Mouse (Mus musculus) embryonic facial prominence, embryonic 15.5 days (tissue): ENCODE measurements around the gene Gria1. TPM values are rescaled to one million over a fixed set of nuclear protein-coding genes. Genes with fewer than 3 reads are reported as not detected.

ENCODE experiments used
- ATAC-seq: fragments of 200-750 bp; cut with Nextera tagmentation; 2 replicates; pipeline ENCODE4 v1.8.0; 2017; ENCODE audit warnings: low read depth, moderate TSS enrichment; ENCODE audit not compliant: insufficient number of reproducible peaks, low FRiP score, low TSS enrichment
- H3K27ac ChIP-seq: fragments of 300-500 bp; sonication (generic); replicated peaks from 2 replicates; pipeline ENCODE4 v1.5.1; 2015; ENCODE audit warnings: mild to moderate bottlenecking, inconsistent platforms
- H3K27me3 ChIP-seq: fragments of 300-500 bp; sonication (generic); 2 replicates; pipeline ENCODE4 v1.6.1; 2015; ENCODE audit warnings: inconsistent platforms
- H3K36me3 ChIP-seq: fragments of 300-500 bp; sonication (generic); 2 replicates; pipeline ENCODE4 v1.6.1; 2015; ENCODE audit warnings: mild to moderate bottlenecking, inconsistent platforms
- H3K4me1 ChIP-seq: fragments of 300-500 bp; sonication (generic); 2 replicates; pipeline ENCODE4 v1.6.1; 2015; ENCODE audit warnings: inconsistent platforms
- H3K4me2 ChIP-seq: fragments of 300-500 bp; sonication (generic); replicated peaks from 2 replicates; pipeline ENCODE4 v1.6.1; 2015; ENCODE audit warnings: mild to moderate bottlenecking, inconsistent platforms
- H3K4me3 ChIP-seq: fragments of 300-500 bp; sonication (generic); replicated peaks from 2 replicates; pipeline ENCODE4 v1.5.1; 2015; ENCODE audit warnings: mild to moderate bottlenecking, inconsistent platforms
- H3K9ac ChIP-seq: fragments of 300-500 bp; sonication (generic); 2 replicates; pipeline ENCODE4 v1.6.1; 2015; ENCODE audit warnings: inconsistent platforms
- H3K9me3 ChIP-seq: fragments of 300-500 bp; sonication (generic); replicated peaks from 2 replicates; pipeline ENCODE4 v1.6.1; 2016; ENCODE audit warnings: inconsistent platforms
- WGBS: fragments of 180-500 bp; shearing (Covaris S2); methylation state at CpG from one replicate; pipeline ENCODE4 v1.1.7; 2015; 5-methylcytosine and 5-hydroxymethylcytosine counted together
- polyA plus RNA-seq: library from polyadenylated mRNA; unstranded; fragments of >200 nt; fragmentation: Nextera tagmentation; extraction: Ambion mirVana; gene quantifications from 2 replicates; pipeline ENCODE4 v1.2.1, GENCODE M21; 2015

Gria1 gene
- polyA plus RNA-seq, 1 experiment from 2014 or later: 1.9 TPM

- Histone ChIP-seq H3K4me1 (peaks cover 4% of the 10 kb centered on the region; the same call in 1 of the 2 replicates), H3K9ac (no peak overlapping the region), H3K27me3 (no peaks in the 10 kb centered on the region), H3K9me3 (no peaks in the 10 kb centered on the region), H3K4me3 (no peak overlapping the region), H3K27ac (no peak overlapping the region), H3K4me2 (no peak overlapping the region), H3K36me3 (no peaks in the 10 kb centered on the region)
- 25% methylated on average over 3 of the region's 3 CpGs for WGBS
- ATAC-seq: no peak
These were observed 165.4 kb downstream of the Gria1 start for GRCm38 (mm10) chr11:57176552-57176951.

- no peak for ATAC-seq
- Histone ChIP-seq H3K9ac (no peak overlapping the region), H3K4me2 (no peak overlapping the region), H3K9me3 (no peaks in the 10 kb centered on the region), H3K4me3 (no peak overlapping the region), H3K4me1 (no peaks in the 10 kb centered on the region), H3K36me3 (no peaks in the 10 kb centered on the region), H3K27ac (no peak overlapping the region), H3K27me3 (no peaks in the 10 kb centered on the region)
- 85% methylated on average over 4 of the region's 4 CpGs for WGBS
These were observed 173.0 kb downstream of the Gria1 start for GRCm38 (mm10) chr11:57184216-57184615.

DNA sequence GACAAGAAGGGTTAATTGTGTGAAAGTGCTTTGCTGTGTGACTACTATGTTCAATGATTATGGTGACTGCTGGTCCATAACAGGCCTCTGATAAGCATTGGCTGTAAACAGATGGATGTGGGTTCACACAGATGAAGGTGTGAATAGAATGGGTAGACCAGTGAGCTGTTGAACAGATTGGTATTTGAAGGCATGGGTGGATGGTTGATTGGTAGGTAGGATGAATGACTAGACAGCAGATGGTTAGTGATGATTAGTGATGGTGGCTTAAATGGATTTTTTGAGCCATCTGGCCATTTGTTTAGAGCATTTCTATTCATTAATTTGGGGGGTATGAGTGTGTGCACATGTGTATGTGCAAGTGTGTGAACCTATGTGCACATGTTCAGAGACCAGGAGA, 173.9 kb downstream of the Gria1 start:
- no peak for ATAC-seq
- Histone ChIP-seq H3K36me3 (no peaks in the 10 kb centered on the region), H3K4me2 (no peak overlapping the region), H3K9ac (no peak overlapping the region), H3K4me1 (no peaks in the 10 kb centered on the region), H3K9me3 (no peaks in the 10 kb centered on the region), H3K27ac (no peak overlapping the region), H3K4me3 (no peak overlapping the region), H3K27me3 (no peaks in the 10 kb centered on the region)

- Histone ChIP-seq H3K4me1 (no peaks in the 10 kb centered on the region), H3K36me3 (no peaks in the 10 kb centered on the region), H3K4me2 (no peak overlapping the region), H3K4me3 (no peak overlapping the region), H3K27ac (no peak overlapping the region), H3K9ac (no peak overlapping the region), H3K27me3 (no peaks in the 10 kb centered on the region), H3K9me3 (no peaks in the 10 kb centered on the region)
- 81% methylated on average over 8 of the region's 8 CpGs for WGBS
- no peak for ATAC-seq
These were observed 178.2 kb downstream of the Gria1 start for GRCm38 (mm10) chr11:57189391-57189790.

DNA sequence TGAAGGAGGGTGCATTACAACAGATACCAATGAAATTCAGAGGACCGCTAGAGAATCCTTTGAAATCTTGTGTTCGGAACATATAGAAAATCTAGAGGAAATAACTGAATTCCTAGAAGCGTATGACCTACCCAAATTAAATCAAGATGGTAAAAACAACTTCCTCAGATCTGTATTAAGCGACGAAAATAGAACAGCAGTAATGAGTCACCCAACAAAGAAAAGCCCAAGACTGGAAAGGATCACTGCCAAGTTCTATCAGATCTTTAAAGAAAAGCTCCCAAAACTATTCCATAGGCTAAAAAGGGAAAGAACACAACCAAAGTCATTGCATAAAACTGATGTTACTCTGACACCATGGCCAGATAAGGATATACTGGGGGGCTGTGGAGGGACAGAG, 183.6 kb downstream of the Gria1 start:
- Histone ChIP-seq H3K4me1 (no peaks in the 10 kb centered on the region), H3K36me3 (no peaks in the 10 kb centered on the region), H3K4me3 (no peak overlapping the region), H3K27me3 (no peaks in the 10 kb centered on the region), H3K4me2 (no peak overlapping the region), H3K9me3 (no peaks in the 10 kb centered on the region), H3K9ac (no peak overlapping the region), H3K27ac (no peak overlapping the region)
- ATAC-seq: no peak
- WGBS: 44% methylated on average over 5 of the region's 5 CpGs

DNA sequence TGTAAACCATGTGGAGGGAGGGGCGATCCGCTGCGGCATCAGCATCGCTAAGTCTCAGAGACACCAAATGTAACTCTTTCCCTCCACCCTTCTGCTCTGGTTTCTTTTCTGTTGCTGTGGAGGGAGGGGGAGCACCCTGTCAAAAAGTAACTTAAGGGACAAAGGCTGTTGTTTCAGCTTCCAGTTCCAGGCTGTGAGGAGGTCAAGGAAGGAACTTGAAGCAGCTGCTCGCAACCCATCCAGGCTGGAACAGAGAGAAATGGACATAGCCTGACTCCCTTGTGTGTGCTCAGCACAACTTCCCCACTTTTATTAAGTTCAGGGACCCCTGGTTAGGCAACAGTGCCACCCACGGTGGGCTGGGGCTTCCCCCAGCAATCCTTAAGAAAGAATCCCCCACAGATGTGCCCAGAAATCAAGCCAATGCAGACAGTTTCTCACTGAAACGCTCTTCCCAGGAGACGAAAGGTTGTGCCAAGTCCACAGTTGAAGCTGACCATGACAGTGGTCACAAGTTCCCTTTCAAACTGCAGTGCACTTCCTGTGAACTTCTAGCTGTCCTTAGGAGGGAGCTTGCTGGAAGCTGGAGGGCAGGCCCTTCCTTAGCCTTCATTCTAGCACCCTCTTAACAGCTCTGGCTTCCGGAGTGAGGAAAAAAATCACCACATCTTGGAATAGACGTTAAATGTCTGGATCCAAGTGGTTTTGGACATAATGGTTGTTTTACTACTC, 190.2 kb downstream of the Gria1 start:
- Histone ChIP-seq H3K4me2 (no peak overlapping the region), H3K4me3 (no peak overlapping the region), H3K36me3 (no peaks in the 10 kb centered on the region), H3K9me3 (no peaks in the 10 kb centered on the region), H3K9ac (no peak overlapping the region), H3K4me1 (no peaks in the 10 kb centered on the region; the same call in 1 of the 2 replicates), H3K27ac (no peak overlapping the region), H3K27me3 (no peaks in the 10 kb centered on the region)
- 50% methylated on average over 10 of the region's 10 CpGs for WGBS
- ATAC-seq: no peak

DNA sequence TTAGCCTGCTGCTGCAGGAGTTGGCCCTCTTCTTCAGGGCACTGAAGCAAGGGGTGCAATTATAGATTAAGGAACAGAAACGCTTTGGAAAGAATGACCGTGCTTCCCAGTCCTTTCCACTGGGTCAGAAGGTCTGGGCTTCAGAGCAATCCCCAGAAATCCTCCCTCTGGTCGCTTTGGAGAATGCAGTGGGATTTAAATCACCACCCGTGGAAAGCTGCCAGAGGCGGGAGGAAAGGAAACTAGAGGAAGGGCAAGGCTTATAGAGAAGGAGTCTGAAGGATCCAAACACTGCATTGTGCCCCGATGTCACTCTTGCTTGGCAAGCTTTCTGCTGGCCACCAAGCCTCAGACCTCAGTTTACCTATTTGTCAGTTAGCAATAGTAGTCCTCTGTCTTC, 193.2 kb downstream of the Gria1 start:
- no peak; the same call in 1 of the 2 replicates for ATAC-seq
- Histone ChIP-seq H3K9me3 (no peaks in the 10 kb centered on the region), H3K4me1 (no peaks in the 10 kb centered on the region; the same call in 1 of the 2 replicates), H3K4me2 (no peak overlapping the region), H3K4me3 (no peak overlapping the region), H3K36me3 (no peaks in the 10 kb centered on the region), H3K27me3 (no peaks in the 10 kb centered on the region), H3K27ac (no peak overlapping the region), H3K9ac (no peak overlapping the region)
- WGBS: 37% methylated on average over 6 of the region's 6 CpGs

DNA sequence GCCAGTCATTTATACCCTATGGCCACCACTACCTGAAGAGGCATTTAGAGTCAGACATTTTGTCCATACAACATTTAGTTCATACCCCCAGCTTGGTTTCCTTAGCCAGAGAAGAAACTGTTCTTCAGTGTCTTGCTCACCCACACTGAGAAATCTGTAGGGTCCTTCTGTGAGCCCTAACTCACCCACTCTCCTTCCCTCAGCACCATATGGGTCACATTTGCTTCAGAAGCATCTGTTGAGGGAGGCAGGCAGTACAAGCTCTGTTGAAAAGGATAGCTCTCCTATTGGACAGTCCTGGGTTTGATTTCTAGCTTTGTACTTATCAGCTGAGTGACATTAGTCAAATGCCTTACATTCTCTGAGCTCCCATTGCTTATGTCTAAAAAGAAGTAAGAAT, 196.1 kb downstream of the Gria1 start:
- Histone ChIP-seq H3K4me2 (no peak overlapping the region), H3K36me3 (no peaks in the 10 kb centered on the region), H3K4me3 (no peak overlapping the region), H3K27ac (no peak overlapping the region), H3K9me3 (no peaks in the 10 kb centered on the region), H3K27me3 (no peaks in the 10 kb centered on the region), H3K4me1 (no peaks in the 10 kb centered on the region), H3K9ac (no peak overlapping the region)
- no peak for ATAC-seq

DNA sequence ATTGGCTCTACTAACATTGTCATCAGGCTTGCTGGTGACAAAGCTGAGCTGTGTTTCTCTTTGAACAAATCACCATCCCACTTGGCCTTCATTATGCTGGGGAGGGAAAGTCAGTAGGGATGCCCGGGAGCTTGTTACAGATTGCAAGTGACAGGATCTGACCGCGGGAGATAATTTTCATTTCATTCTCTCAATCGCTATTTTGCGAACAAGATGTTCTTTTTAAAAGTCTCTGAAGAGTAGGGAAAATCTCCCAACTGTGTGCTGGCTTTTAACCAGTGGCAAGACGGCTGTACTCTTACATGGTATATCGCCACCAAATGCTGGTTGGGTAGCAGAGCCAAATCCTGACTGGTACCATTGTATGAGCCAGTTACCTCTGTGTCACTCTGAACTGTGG, 202.9 kb downstream of the Gria1 start:
- 90% methylated on average over 7 of the region's 7 CpGs for WGBS
- Histone ChIP-seq H3K9me3 (no peaks in the 10 kb centered on the region), H3K27me3 (no peaks in the 10 kb centered on the region), H3K9ac (no peak overlapping the region), H3K27ac (no peak overlapping the region), H3K4me2 (no peak overlapping the region), H3K4me1 (no peaks in the 10 kb centered on the region), H3K4me3 (no peak overlapping the region), H3K36me3 (no peaks in the 10 kb centered on the region)
- ATAC-seq: no peak

DNA sequence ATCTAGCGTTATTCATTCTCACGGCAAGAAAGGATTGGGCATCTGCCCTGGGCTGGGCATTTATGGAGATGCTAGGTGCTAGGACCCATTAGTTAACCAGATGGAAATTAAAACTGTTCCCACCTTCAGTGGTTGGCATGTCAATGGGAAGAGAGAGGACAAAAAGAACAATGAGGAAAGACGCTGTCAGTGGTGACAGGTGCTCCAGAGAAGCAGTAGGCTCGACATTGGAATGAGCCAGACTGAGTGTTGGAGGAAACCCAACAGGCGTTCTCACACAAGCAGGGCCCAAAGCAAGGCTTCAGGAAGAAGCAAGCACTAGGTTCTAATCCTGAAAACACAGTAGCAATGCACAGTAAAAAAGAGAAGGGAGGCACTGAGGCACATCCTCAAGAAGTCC, 203.4 kb downstream of the Gria1 start:
- H3K27ac ChIP-seq: no peak overlapping the region
- 83% methylated on average over 5 of the region's 5 CpGs for WGBS

DNA sequence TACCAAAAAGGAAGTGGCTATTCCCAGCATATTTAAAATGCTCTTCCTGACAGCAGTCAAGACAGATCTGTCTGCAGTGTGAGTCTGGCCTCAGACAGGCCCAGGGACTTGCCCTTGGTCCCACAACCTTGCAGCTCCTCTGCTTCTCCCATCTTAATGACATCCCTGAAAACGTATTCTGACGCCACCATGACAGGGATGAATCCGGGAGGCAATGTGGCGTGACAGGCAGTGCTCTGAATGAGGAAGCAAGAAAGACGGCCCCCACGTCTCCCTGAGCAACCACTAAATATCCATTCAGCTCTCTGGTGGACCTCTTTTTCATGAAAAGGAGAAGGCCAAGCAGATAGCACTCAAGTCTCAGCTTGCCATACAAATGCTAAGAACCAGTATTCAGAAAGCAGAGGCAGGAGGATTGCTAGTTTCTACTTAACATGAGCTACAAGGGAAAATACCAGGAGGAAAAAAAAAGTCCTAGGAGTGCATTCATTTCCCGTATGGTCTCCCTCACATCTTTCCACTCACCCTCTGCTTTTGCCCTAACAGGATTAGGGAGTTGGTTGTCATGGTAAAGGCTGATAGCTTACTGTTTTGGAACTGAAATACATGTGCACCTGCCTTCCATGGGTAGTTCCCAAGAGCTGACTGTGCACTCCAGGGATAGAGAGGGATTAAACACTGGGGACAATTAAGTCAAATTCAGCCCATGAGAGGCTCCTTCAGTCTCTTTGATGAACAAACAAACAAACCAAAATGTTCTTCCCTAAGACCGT, 211.8 kb downstream of the Gria1 start:
- Histone ChIP-seq H3K27me3 (no peaks in the 10 kb centered on the region), H3K4me2 (no peak overlapping the region), H3K36me3 (no peaks in the 10 kb centered on the region), H3K4me3 (no peak overlapping the region), H3K9me3 (no peaks in the 10 kb centered on the region), H3K4me1 (no peaks in the 10 kb centered on the region), H3K9ac (no peak overlapping the region), H3K27ac (no peak overlapping the region)
- 58% methylated on average over 8 of the region's 8 CpGs for WGBS
- no peak for ATAC-seq

More for the DNA sequence above, 203.4 kb downstream of the Gria1 start:
- Histone ChIP-seq H3K4me1 (no peaks in the 10 kb centered on the region), H3K9me3 (no peaks in the 10 kb centered on the region), H3K4me2 (no peak overlapping the region), H3K4me3 (no peak overlapping the region), H3K9ac (no peak overlapping the region), H3K36me3 (no peaks in the 10 kb centered on the region), H3K27me3 (no peaks in the 10 kb centered on the region)
- ATAC-seq: no peak

DNA sequence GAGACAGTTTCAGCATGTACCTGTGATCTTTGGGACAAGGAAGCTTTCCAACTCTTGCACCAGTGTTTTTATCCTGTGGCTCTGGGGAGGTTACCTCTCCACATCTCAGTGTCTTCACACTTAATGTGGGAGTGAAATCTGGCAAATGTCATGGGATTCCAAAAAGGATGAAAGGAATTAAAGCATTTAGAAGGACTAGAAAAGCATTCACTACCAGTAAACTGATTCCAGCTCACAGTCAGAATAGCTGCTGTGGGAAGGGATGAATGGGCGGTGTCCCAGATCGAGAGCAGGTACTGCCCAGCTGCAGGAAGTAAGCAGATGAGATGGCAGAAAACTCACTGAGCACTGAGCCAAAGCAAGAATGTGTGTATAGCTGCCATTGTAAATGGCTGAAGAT, 224.3 kb downstream of the Gria1 start:
- WGBS: 57% methylated on average over 2 of the region's 2 CpGs
- no peak for ATAC-seq

More for the DNA sequence above, 224.3 kb downstream of the Gria1 start:
- Histone ChIP-seq H3K9me3 (no peaks in the 10 kb centered on the region), H3K36me3 (no peaks in the 10 kb centered on the region), H3K4me3 (no peak overlapping the region), H3K4me2 (no peak overlapping the region), H3K9ac (no peak overlapping the region), H3K27me3 (no peaks in the 10 kb centered on the region), H3K4me1 (no peaks in the 10 kb centered on the region), H3K27ac (no peak overlapping the region)
